Mouse (Mus musculus) C2C12 (cell line): ENCODE measurements around the gene Gart. TPM values are rescaled to one million over a fixed set of nuclear protein-coding genes. Genes with fewer than 3 reads are reported as not detected.

Experiments
- H3K27me3 ChIP-seq: one replicate; pipeline ENCODE4 v1.6.1; 2011; ENCODE audit not compliant: control insufficient read depth, insufficient read depth, insufficient read length
- H3K36me3 ChIP-seq: one replicate; pipeline ENCODE4 v1.6.1; 2011; ENCODE audit not compliant: control insufficient read depth, insufficient read depth
- H3K4me3 ChIP-seq: one replicate; pipeline ENCODE4 v1.5.1; 2011; ENCODE audit warnings: mild to moderate bottlenecking, control low read depth; ENCODE audit not compliant: poor library complexity, insufficient read depth, severe bottlenecking
- H3K79me2 ChIP-seq: one replicate; pipeline ENCODE4 v1.6.1; 2011; ENCODE audit not compliant: control insufficient read depth, insufficient read depth
- H3K79me3 ChIP-seq: one replicate; pipeline ENCODE4 v1.6.1; 2011; ENCODE audit warnings: low read depth, control low read depth
- H3ac ChIP-seq: one replicate; pipeline ENCODE3; 2011; ENCODE audit warnings: low read depth; ENCODE audit not compliant: control insufficient read depth, insufficient read length
- CEBPB ChIP-seq: IDR thresholded peaks from one replicate; pipeline ENCODE4 v1.6.1; 2011; ENCODE audit warnings: low read depth, mild to moderate bottlenecking, control low read depth, moderate library complexity
- CTCF ChIP-seq: IDR thresholded peaks from one replicate; pipeline ENCODE4 v1.5.1; 2011; ENCODE audit not compliant: control insufficient read depth, insufficient read depth, insufficient read length
- FOSL1 ChIP-seq: IDR thresholded peaks from one replicate; pipeline ENCODE4 v1.8.0; 2011; ENCODE audit warnings: mild to moderate bottlenecking, low read length; ENCODE audit not compliant: poor library complexity, insufficient read depth, severe bottlenecking
- MAX ChIP-seq: IDR thresholded peaks from one replicate; pipeline ENCODE4 v1.6.1; 2011; ENCODE audit warnings: mild to moderate bottlenecking, control low read depth
- MYOD1 ChIP-seq: IDR thresholded peaks from one replicate; pipeline ENCODE4 v1.6.1; 2011; ENCODE audit warnings: low read depth; ENCODE audit not compliant: control insufficient read depth, insufficient read length
- MYOG ChIP-seq: IDR thresholded peaks from one replicate; pipeline ENCODE4 v1.6.1; 2011; ENCODE audit not compliant: control insufficient read depth, insufficient read length; ENCODE audit errors: extremely low read depth
- USF1 ChIP-seq: IDR thresholded peaks from one replicate; pipeline ENCODE4 v1.6.1; 2011; ENCODE audit warnings: low read depth, mild to moderate bottlenecking, control low read depth, moderate library complexity
- polyA plus RNA-seq: library from polyadenylated mRNA; unstranded; fragments of >200 nt; fragmentation: generic; extraction: Trizol; gene quantifications from one replicate; pipeline ENCODE4 v1.2.1, GENCODE M21; 2012; ENCODE audit warnings: missing spikeins

Gart gene
- polyA plus RNA-seq, 1 experiment, result 131 TPM

- H3K4me3 ChIP-seq, result no peak overlapping the region
- H3K79me3 ChIP-seq, result peaks cover 70% of the 10 kb centered on the region
- TF ChIP-seq MYOD1 (no peak), MYOG (no peak), MAX (no peak), USF1 (no peak), CTCF (no peak), CEBPB (no peak)
- no peak overlapping the region for H3ac ChIP-seq
- H3K79me2 ChIP-seq, result peaks cover 93% of the 10 kb centered on the region
- H3K36me3 ChIP-seq, result peaks cover 99% of the 10 kb centered on the region
- H3K27me3 ChIP-seq, result no peaks in the 10 kb centered on the region
These were observed 17.0 kb upstream of the Gart start for GRCm38 (mm10) chr16:91663795-91664194.

- no peak overlapping the region for H3ac ChIP-seq
- no peak for TF ChIP-seq MAX
- TF ChIP-seq CEBPB, result no peak
- TF ChIP-seq FOSL1, result no peak
- no peak for TF ChIP-seq CTCF
- TF ChIP-seq MYOD1, result no peak
- no peak for TF ChIP-seq USF1
- TF ChIP-seq MYOG, result no peak
These were observed 15.6 kb upstream of the Gart start for GRCm38 (mm10) chr16:91662336-91662735.

DNA sequence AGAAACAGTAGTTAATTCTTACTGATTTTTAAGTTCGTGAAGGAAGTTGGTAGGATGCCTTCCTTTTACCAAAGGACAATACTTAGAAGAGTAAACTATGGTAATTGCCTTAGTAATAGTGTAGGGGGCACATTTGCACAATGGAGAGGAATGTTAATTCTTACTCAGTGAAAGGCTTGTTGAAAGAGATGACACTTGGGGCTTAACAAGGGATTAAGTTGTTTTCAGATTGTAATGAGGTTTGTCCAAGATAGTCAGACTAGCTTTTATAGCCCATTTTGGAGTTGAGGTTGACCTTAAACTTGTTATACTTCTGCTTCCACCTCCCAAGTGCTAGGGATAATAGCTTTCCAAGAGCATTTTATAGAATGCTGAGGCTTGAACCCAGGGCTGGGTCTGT, 14.6 kb upstream of the Gart start:
- Histone ChIP-seq H3K36me3 (peaks cover 99% of the 10 kb centered on the region), H3K4me3 (no peak overlapping the region), H3K79me3 (peaks cover 82% of the 10 kb centered on the region), H3ac (no peak overlapping the region), H3K79me2 (peaks cover 94% of the 10 kb centered on the region), H3K27me3 (no peaks in the 10 kb centered on the region)
- TF ChIP-seq FOSL1 (no peak), CTCF (no peak), MYOG (no peak), CEBPB (no peak), MAX (no peak), MYOD1 (no peak), USF1 (no peak)

More at GRCm38 (mm10) chr16:91662336-91662735, 15.6 kb upstream of the Gart start:
- Histone ChIP-seq H3K27me3 (no peaks in the 10 kb centered on the region), H3K36me3 (peaks cover 99% of the 10 kb centered on the region), H3K79me3 (peaks cover 78% of the 10 kb centered on the region), H3K79me2 (peaks cover 94% of the 10 kb centered on the region), H3K4me3 (no peak overlapping the region)

DNA sequence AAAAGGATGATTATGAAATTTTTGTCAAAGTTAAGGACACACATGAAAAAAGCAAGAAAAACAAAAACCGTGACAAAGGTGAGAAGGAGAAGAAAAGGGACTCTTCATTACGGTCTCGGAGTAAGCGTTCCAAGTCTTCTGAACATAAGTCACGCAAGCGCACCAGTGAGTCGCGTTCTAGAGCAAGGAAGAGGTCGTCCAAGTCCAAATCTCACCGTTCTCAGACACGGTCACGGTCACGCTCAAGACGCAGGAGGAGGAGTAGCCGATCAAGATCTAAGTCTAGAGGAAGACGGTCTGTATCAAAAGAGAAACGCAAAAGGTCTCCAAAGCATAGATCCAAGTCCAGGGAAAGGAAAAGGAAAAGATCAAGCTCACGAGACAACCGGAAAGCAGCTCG, 13.0 kb upstream of the Gart start:
- peaks cover 99% of the 10 kb centered on the region for H3K79me2 ChIP-seq
- H3K36me3 ChIP-seq, result peaks cover 100% of the 10 kb centered on the region
- H3K4me3 ChIP-seq, result no peak overlapping the region
- peaks cover 89% of the 10 kb centered on the region for H3K79me3 ChIP-seq
- no peaks in the 10 kb centered on the region for H3K27me3 ChIP-seq
- H3ac ChIP-seq, result no peak overlapping the region
- TF ChIP-seq MYOD1 (no peak), USF1 (no peak), CEBPB (no peak), MAX (no peak)

DNA sequence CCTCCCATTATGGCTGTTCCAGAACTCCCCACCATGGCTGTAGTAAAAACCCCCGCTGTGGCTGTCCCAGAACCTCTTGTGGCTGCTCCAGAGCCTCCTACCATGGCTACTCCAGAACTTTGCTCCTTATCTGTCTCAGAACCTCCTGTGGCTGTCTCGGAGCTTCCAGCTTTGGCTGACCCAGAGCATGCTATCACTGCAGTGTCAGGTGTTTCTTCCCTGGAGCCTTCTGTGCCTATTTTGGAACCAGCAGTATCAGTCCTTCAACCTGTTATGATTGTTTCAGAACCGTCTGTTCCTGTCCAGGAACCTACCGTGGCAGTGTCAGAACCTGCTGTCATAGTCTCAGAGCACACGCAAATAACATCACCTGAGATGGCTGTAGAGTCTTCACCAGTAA, 11.7 kb upstream of the Gart start:
- no peaks in the 10 kb centered on the region for H3K27me3 ChIP-seq
- no peak overlapping the region for H3K4me3 ChIP-seq
- TF ChIP-seq FOSL1 (no peak), CTCF (no peak), MYOD1 (no peak), MAX (no peak), USF1 (no peak), MYOG (no peak), CEBPB (no peak)
- peaks cover 95% of the 10 kb centered on the region for H3K79me3 ChIP-seq
- H3K79me2 ChIP-seq, result peaks cover 100% of the 10 kb centered on the region
- H3ac ChIP-seq, result no peak overlapping the region
- H3K36me3 ChIP-seq, result peaks cover 100% of the 10 kb centered on the region

GRCm38 (mm10) chr16:91657285-91657684, 10.5 kb upstream of the Gart start:
- peaks cover 100% of the 10 kb centered on the region for H3K36me3 ChIP-seq
- H3K4me3 ChIP-seq, result no peak overlapping the region
- H3K79me2 ChIP-seq, result peaks cover 100% of the 10 kb centered on the region
- peaks cover 96% of the 10 kb centered on the region for H3K79me3 ChIP-seq
- no peak overlapping the region for H3ac ChIP-seq
- no peaks in the 10 kb centered on the region for H3K27me3 ChIP-seq
- TF ChIP-seq CTCF (no peak), USF1 (no peak), MYOD1 (no peak), FOSL1 (no peak), MAX (no peak), MYOG (no peak), CEBPB (no peak)
